Mouse (Mus musculus): Measurements from ENCODE around the gene Jmjd8.

DNA sequence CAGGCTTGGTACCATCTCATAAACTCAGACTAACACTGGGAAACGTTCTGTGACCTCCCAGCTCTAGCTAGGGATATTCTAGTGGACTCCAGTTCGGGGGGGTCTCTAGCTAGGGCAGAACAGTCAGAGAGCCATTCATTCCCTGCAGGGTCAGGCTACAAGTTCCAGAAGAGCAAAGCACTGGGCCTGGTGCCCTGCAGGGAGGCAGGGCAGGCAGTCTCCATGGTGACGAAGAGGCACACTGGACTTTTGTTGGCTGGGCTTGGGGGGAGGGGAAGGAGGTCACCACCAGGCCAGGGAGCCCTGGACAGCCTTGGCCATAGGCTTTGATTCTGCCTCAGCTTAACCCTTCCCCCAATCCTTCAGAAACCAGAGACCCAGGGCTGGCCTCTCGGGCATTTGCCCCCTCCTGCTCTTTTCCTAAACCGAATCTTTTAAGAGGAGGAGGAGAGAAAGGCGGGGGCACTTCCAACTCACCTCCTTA, 33.0 kb upstream of the Jmjd8 start, which contains the start of gene AC134908.4:
- TF ChIP-seq E2F4 (IDR thresholded peaks at IDR 0.05; ENCODE audit: insufficient read depth): no peak
- no peak for TF ChIP-seq USF1 (IDR thresholded peaks at IDR 0.05; ENCODE audit: low read depth)
- no peak for TF ChIP-seq POLR2A (IDR thresholded peaks at IDR 0.05; ENCODE audit: insufficient read length, low read depth)
- TF ChIP-seq CEBPB (IDR thresholded peaks at IDR 0.05; ENCODE audit: insufficient read depth, poor library complexity, severe bottlenecking): no peak
- TF ChIP-seq MAX (IDR thresholded peaks at IDR 0.05; ENCODE audit: low read depth): no peak
- TF ChIP-seq POLR2AphosphoS2 (IDR thresholded peaks at IDR 0.05; ENCODE audit: insufficient read length, low read depth): no peak
- TF ChIP-seq REST (IDR thresholded peaks at IDR 0.05; ENCODE audit: insufficient read depth, insufficient read length): no peak

Data from myocyte (in vitro differentiated cells).